Mouse (Mus musculus) midbrain, embryonic 12.5 days (tissue): ENCODE results near the gene Rnf227. TPM values are rescaled to one million over a fixed set of nuclear protein-coding genes. Genes with fewer than 3 reads are reported as not detected.
"Not testable (repeated sequence)": the region's sequence is repeated elsewhere in the genome, so short reads cannot be mapped to it uniquely, and the experiment has no call there.

Source experiments
- ATAC-seq: fragments of 200-750 bp; cut with Nextera tagmentation; 2 replicates; pipeline ENCODE4 v1.8.0; 2017; ENCODE audit warnings: low read depth, moderate TSS enrichment, moderate library complexity; ENCODE audit not compliant: low FRiP score
- H3K27ac ChIP-seq: fragments of 300-500 bp; sonication (generic); replicated peaks from 2 replicates; pipeline ENCODE4 v1.5.1; 2016; ENCODE audit warnings: mild to moderate bottlenecking
- H3K27me3 ChIP-seq: fragments of 300-500 bp; sonication (generic); 2 replicates; pipeline ENCODE4 v1.6.1; 2016; ENCODE audit warnings: mild to moderate bottlenecking
- H3K36me3 ChIP-seq: fragments of 300-500 bp; sonication (generic); 2 replicates; pipeline ENCODE4 v1.6.1; 2016
- H3K4me1 ChIP-seq: fragments of 300-500 bp; sonication (generic); 2 replicates; pipeline ENCODE4 v1.6.1; 2016
- H3K4me2 ChIP-seq: fragments of 300-500 bp; sonication (generic); replicated peaks from 2 replicates; pipeline ENCODE4 v1.6.1; 2016; ENCODE audit warnings: mild to moderate bottlenecking, moderate library complexity
- H3K4me3 ChIP-seq: fragments of 300-500 bp; sonication (generic); 2 replicates; pipeline ENCODE4 v1.5.1; 2016; ENCODE audit warnings: mild to moderate bottlenecking
- H3K9ac ChIP-seq: fragments of 300-500 bp; sonication (generic); replicated peaks from 2 replicates; pipeline ENCODE4 v1.6.1; 2016; ENCODE audit warnings: mild to moderate bottlenecking, moderate library complexity
- H3K9me3 ChIP-seq: fragments of 300-500 bp; sonication (generic); 2 replicates; pipeline ENCODE4 v1.6.1; 2016; ENCODE audit warnings: mild to moderate bottlenecking
- WGBS: fragments of 180-500 bp; shearing (Covaris S2); methylation state at CpG from one replicate; pipeline ENCODE4 v1.1.7; 2016; 5-methylcytosine and 5-hydroxymethylcytosine counted together
- polyA plus RNA-seq: library from polyadenylated mRNA; unstranded; fragments of >200 nt; fragmentation: Nextera tagmentation; extraction: Ambion mirVana; gene quantifications from 2 replicates; pipeline ENCODE4 v1.2.1, GENCODE M21; 2016

The Rnf227 gene
- 48.4 and 50.5 TPM in 2 replicates for polyA plus RNA-seq

- Histone ChIP-seq H3K9ac (peak within 1 kb of the TSS; percentile 59), H3K9me3 (no peaks in the 10 kb centered on the region), H3K4me2 (peak within 1 kb of the TSS; percentile 79), H3K36me3 (peaks cover 24% of the 10 kb centered on the region), H3K4me1 (peaks cover 16% of the 10 kb centered on the region), H3K4me3 (peak within 1 kb of the TSS; percentile 60), H3K27me3 (peaks cover 19% of the 10 kb centered on the region), H3K27ac (peak within 1 kb of the TSS; percentile 80)
- peak; percentile 87 for ATAC-seq
- WGBS: 1% methylated on average over 98 of the region's 99 CpGs
Observed at GRCm38 (mm10) chr11:69340161-69341131, at the start of gene Rnf227. Rnf227 (plus strand) TSS chr11:69340461.

- H3K9ac ChIP-seq: no peak overlapping the region
Observed at GRCm38 (mm10) chr11:69291111-69291510, 49.1 kb upstream of the Rnf227 start.

GRCm38 (mm10) chr11:69295286-69295685 is 45.0 kb upstream of the Rnf227 start:
- no peak overlapping the region for H3K27ac ChIP-seq
- ATAC-seq: no peak
- WGBS: 92% methylated on average over 3 of the region's 3 CpGs

More at GRCm38 (mm10) chr11:69291111-69291510, 49.1 kb upstream of the Rnf227 start:
- ATAC-seq: no peak
- Histone ChIP-seq H3K27me3 (no peaks in the 10 kb centered on the region), H3K36me3 (no peaks in the 10 kb centered on the region), H3K9me3 (no peaks in the 10 kb centered on the region), H3K4me2 (no peak overlapping the region), H3K4me3 (no peak overlapping the region), H3K4me1 (no peaks in the 10 kb centered on the region), H3K27ac (no peak overlapping the region)
- 97% methylated on average over 5 of the region's 5 CpGs for WGBS

GRCm38 (mm10) chr11:69297799-69298198 is 42.5 kb upstream of the Rnf227 start:
- no peak for ATAC-seq
- Histone ChIP-seq H3K9ac (no peak overlapping the region), H3K4me3 (no peak overlapping the region), H3K36me3 (peaks cover 52% of the 10 kb centered on the region), H3K27ac (no peak overlapping the region), H3K9me3 (no peaks in the 10 kb centered on the region), H3K4me1 (no peaks in the 10 kb centered on the region), H3K4me2 (no peak overlapping the region), H3K27me3 (no peaks in the 10 kb centered on the region)
- WGBS: 84% methylated on average over 2 of the region's 2 CpGs

More at GRCm38 (mm10) chr11:69295286-69295685, 45.0 kb upstream of the Rnf227 start:
- no peak overlapping the region for H3K9ac ChIP-seq
- H3K9me3 ChIP-seq: no peaks in the 10 kb centered on the region
- no peak overlapping the region for H3K4me3 ChIP-seq
- peaks cover 30% of the 10 kb centered on the region for H3K36me3 ChIP-seq
- H3K27me3 ChIP-seq: no peaks in the 10 kb centered on the region
- H3K4me1 ChIP-seq: no peaks in the 10 kb centered on the region
- H3K4me2 ChIP-seq: no peak overlapping the region

- Histone ChIP-seq H3K36me3 (peaks cover 56% of the 10 kb centered on the region), H3K27me3 (no peaks in the 10 kb centered on the region), H3K9ac (no peak overlapping the region), H3K9me3 (no peaks in the 10 kb centered on the region), H3K4me1 (no peaks in the 10 kb centered on the region), H3K4me3 (no peak overlapping the region), H3K27ac (no peak overlapping the region), H3K4me2 (no peak overlapping the region)
- ATAC-seq: no peak
- WGBS: 61% methylated on average over 7 of the region's 7 CpGs
Observed at GRCm38 (mm10) chr11:69298231-69298630, 42.0 kb upstream of the Rnf227 start.

- Histone ChIP-seq H3K27ac (no peak overlapping the region), H3K27me3 (no peaks in the 10 kb centered on the region), H3K36me3 (peaks cover 93% of the 10 kb centered on the region), H3K4me2 (no peak overlapping the region), H3K9me3 (no peaks in the 10 kb centered on the region), H3K9ac (no peak overlapping the region), H3K4me3 (no peak overlapping the region), H3K4me1 (no peaks in the 10 kb centered on the region)
- 88% methylated on average over 7 of the region's 7 CpGs for WGBS
- no peak for ATAC-seq
Observed at GRCm38 (mm10) chr11:69302817-69303216, 37.4 kb upstream of the Rnf227 start.

- Histone ChIP-seq H3K4me1 (no peaks in the 10 kb centered on the region), H3K4me2 (no peak overlapping the region), H3K27ac (no peak overlapping the region), H3K27me3 (no peaks in the 10 kb centered on the region), H3K9ac (no peak overlapping the region), H3K36me3 (peaks cover 92% of the 10 kb centered on the region), H3K4me3 (no peak overlapping the region), H3K9me3 (no peaks in the 10 kb centered on the region)
- WGBS: 94% methylated on average over 8 of the region's 9 CpGs
- ATAC-seq: no peak
Observed at GRCm38 (mm10) chr11:69305291-69305690, 35.0 kb upstream of the Rnf227 start.

- no peak for ATAC-seq
- H3K36me3 ChIP-seq: peaks cover 92% of the 10 kb centered on the region
- H3K4me3 ChIP-seq: no peak overlapping the region
- no peak overlapping the region for H3K4me2 ChIP-seq
- 97% methylated on average over 2 of the region's 2 CpGs for WGBS
- no peak overlapping the region for H3K27ac ChIP-seq
- no peaks in the 10 kb centered on the region for H3K4me1 ChIP-seq
- no peaks in the 10 kb centered on the region for H3K27me3 ChIP-seq
- H3K9ac ChIP-seq: no peak overlapping the region
- H3K9me3 ChIP-seq: no peaks in the 10 kb centered on the region
Observed at GRCm38 (mm10) chr11:69306039-69306438, 34.2 kb upstream of the Rnf227 start.

GRCm38 (mm10) chr11:69311266-69311665 is 29.0 kb upstream of the Rnf227 start:
- no peak overlapping the region for H3K4me2 ChIP-seq
- peaks cover 90% of the 10 kb centered on the region for H3K36me3 ChIP-seq
- no peaks in the 10 kb centered on the region for H3K4me1 ChIP-seq
- no peak overlapping the region for H3K9ac ChIP-seq
- 82% methylated on average over 7 of the region's 7 CpGs for WGBS
- H3K27ac ChIP-seq: no peak overlapping the region
- no peaks in the 10 kb centered on the region for H3K27me3 ChIP-seq
- ATAC-seq: no peak
- H3K9me3 ChIP-seq: no peaks in the 10 kb centered on the region
- H3K4me3 ChIP-seq: no peak overlapping the region

GRCm38 (mm10) chr11:69316361-69316760 is 23.9 kb upstream of the Rnf227 start:
- no peak for ATAC-seq
- H3K4me1 ChIP-seq: no peaks in the 10 kb centered on the region
- H3K36me3 ChIP-seq: peaks cover 77% of the 10 kb centered on the region
- H3K9ac ChIP-seq: no peak overlapping the region
- H3K27ac ChIP-seq: no peak overlapping the region
- H3K4me2 ChIP-seq: no peak overlapping the region
- H3K4me3 ChIP-seq: no peak overlapping the region
- no peaks in the 10 kb centered on the region for H3K9me3 ChIP-seq
- no peaks in the 10 kb centered on the region for H3K27me3 ChIP-seq
- over 99% methylated on average over 6 of the region's 6 CpGs for WGBS

- peaks cover 65% of the 10 kb centered on the region for H3K36me3 ChIP-seq
- ATAC-seq, H3K27me3 ChIP-seq, H3K9ac ChIP-seq, H3K4me3 ChIP-seq, H3K4me2 ChIP-seq, H3K9me3 ChIP-seq, H3K27ac ChIP-seq: not testable (repeated sequence)
- whole genome bisulfite sequencing: 87% methylated on average over 3 of the region's 3 CpGs
- H3K4me1 ChIP-seq: peaks cover 15% of the 10 kb centered on the region
Observed at GRCm38 (mm10) chr11:69318000-69318399, 22.3 kb upstream of the Rnf227 start.

- Histone ChIP-seq H3K4me2 (peak overlapping the region; percentile 86), H3K9ac (0 out of 2 replicates have a peak overlapping the region, but pooled peaks have one; percentile 90), H3K4me1 (peaks cover 33% of the 10 kb centered on the region), H3K27ac (0 out of 2 replicates have a peak overlapping the region, but pooled peaks have one; percentile 4), H3K4me3 (peak overlapping the region; percentile 65; the same call in 1 of the 2 replicates), H3K27me3 (peaks cover 2% of the 10 kb centered on the region), H3K36me3 (peaks cover 33% of the 10 kb centered on the region), H3K9me3 (no peaks in the 10 kb centered on the region)
- WGBS: 96% methylated on average over 6 of the region's 6 CpGs
- no peak for ATAC-seq
Observed at GRCm38 (mm10) chr11:69321580-69321979, 18.7 kb upstream of the Rnf227 start.
